Mouse (Mus musculus) liver, embryonic 13.5 days (tissue): Measurements from ENCODE around the gene Grk3. TPM values are rescaled to one million over a fixed set of nuclear protein-coding genes. Genes with fewer than 3 reads are reported as not detected.

Source experiments
- polyA plus RNA-seq: library from polyadenylated mRNA; unstranded; fragments of >200 nt; fragmentation: Nextera tagmentation; extraction: Ambion mirVana; gene quantifications from 2 replicates; pipeline ENCODE4 v1.2.1, GENCODE M21; 2015

The Grk3 gene
- polyA plus RNA-seq, 1 experiment from 2014 or later = 1.7 TPM

Other genes with a start within 250 kb of the Grk3 start
- 0.02 and 0.07 TPM in 2 replicates for gene Myo18b, start 119.4 kb downstream of the Grk3 start, polyA plus RNA-seq
- gene Crybb2, start 54.3 kb upstream of the Grk3 start, polyA plus RNA-seq = not detected in 2 replicates
- gene Crybb3, start 65.8 kb upstream of the Grk3 start, polyA plus RNA-seq = not detected in 2 replicates
- 0.98 and 1.2 TPM in 2 replicates for gene 2900026A02Rik, start 205.4 kb upstream of the Grk3 start, polyA plus RNA-seq
- gene Tmem211, start 211.1 kb upstream of the Grk3 start, polyA plus RNA-seq = not detected in 2 replicates